Mouse (Mus musculus) ovary, postnatal 36 days (tissue): ENCODE results near the gene Apbb2.

Experiments
- DNase-seq: peaks from one replicate; pipeline ENCODE4 v3.0.0; 2022; ENCODE audit warnings: low spot score, mixed read lengths

Gene Apbb2

GRCm38 (mm10) chr5:66517503-66517902, 101.1 kb downstream of the Apbb2 start:
- no peak for DNase-seq

GRCm38 (mm10) chr5:66516311-66516710, 102.3 kb downstream of the Apbb2 start:
- DNase-seq, result no peak

GRCm38 (mm10) chr5:66515271-66515670, 103.3 kb downstream of the Apbb2 start:
- DNase-seq, result no peak

- DNase-seq, result no peak
Measured at GRCm38 (mm10) chr5:66514659-66515058, 103.9 kb downstream of the Apbb2 start.

- no peak for DNase-seq
Measured at GRCm38 (mm10) chr5:66513412-66513811, 105.2 kb downstream of the Apbb2 start.

- no peak for DNase-seq
Measured at GRCm38 (mm10) chr5:66512519-66512918, 106.1 kb downstream of the Apbb2 start.

GRCm38 (mm10) chr5:66510716-66511115, 107.9 kb downstream of the Apbb2 start:
- DNase-seq, result no peak

- DNase-seq, result no peak
Measured at GRCm38 (mm10) chr5:66509151-66509550, 109.4 kb downstream of the Apbb2 start.

- no peak for DNase-seq
Measured at GRCm38 (mm10) chr5:66505578-66505977, 113.0 kb downstream of the Apbb2 start.

- DNase-seq, result no peak
Measured at GRCm38 (mm10) chr5:66505071-66505470, 113.5 kb downstream of the Apbb2 start.

GRCm38 (mm10) chr5:66504434-66504747, 114.2 kb downstream of the Apbb2 start:
- no peak for DNase-seq

- no peak for DNase-seq
Measured at GRCm38 (mm10) chr5:66503557-66504433, 114.8 kb downstream of the Apbb2 start.

- no peak for DNase-seq
Measured at GRCm38 (mm10) chr5:66503033-66503432, 115.6 kb downstream of the Apbb2 start.

GRCm38 (mm10) chr5:66499621-66500020, 119.0 kb downstream of the Apbb2 start:
- DNase-seq, result no peak

GRCm38 (mm10) chr5:66498140-66498539, 120.4 kb downstream of the Apbb2 start:
- DNase-seq, result no peak

- DNase-seq, result no peak
Measured at GRCm38 (mm10) chr5:66497479-66498087, 121.0 kb downstream of the Apbb2 start.

- no peak for DNase-seq
Measured at GRCm38 (mm10) chr5:66496881-66497360, 121.7 kb downstream of the Apbb2 start.

GRCm38 (mm10) chr5:66494651-66495050, 123.9 kb downstream of the Apbb2 start:
- no peak for DNase-seq

GRCm38 (mm10) chr5:66492563-66492960, 126.0 kb downstream of the Apbb2 start:
- no peak for DNase-seq

- no peak for DNase-seq
Measured at GRCm38 (mm10) chr5:66491907-66492562, 126.5 kb downstream of the Apbb2 start.

- DNase-seq, result no peak
Measured at GRCm38 (mm10) chr5:66486028-66486427, 132.6 kb downstream of the Apbb2 start.

GRCm38 (mm10) chr5:66476266-66476665, 142.3 kb downstream of the Apbb2 start:
- no peak for DNase-seq

- no peak for DNase-seq
Measured at GRCm38 (mm10) chr5:66475824-66476223, 142.8 kb downstream of the Apbb2 start.
